Mouse (Mus musculus) thymus, adult 2 months (tissue): Measurements from ENCODE around the gene Park7. TPM values are rescaled to one million over a fixed set of nuclear protein-coding genes. Genes with fewer than 3 reads are reported as not detected.
A peak's percentile ranks its signal among the peaks of the same experiment; 100 is the strongest.

ENCODE experiments used
- DNase-seq: peaks from one replicate; pipeline ENCODE4 v3.0.0; 2021
- H3K27ac ChIP-seq: fragments of 200-500 bp; 2 replicates; pipeline ENCODE4 v1.5.1; 2012; ENCODE audit warnings: low read length, control low read depth; ENCODE audit not compliant: control insufficient read depth, insufficient read depth
- H3K27me3 ChIP-seq: fragments of 200-500 bp; 2 replicates; pipeline ENCODE4 v1.6.1; 2012; ENCODE audit warnings: mild to moderate bottlenecking, low read length, moderate library complexity, mixed read lengths; ENCODE audit not compliant: control insufficient read depth, insufficient read depth
- H3K36me3 ChIP-seq: fragments of 200-500 bp; 2 replicates; pipeline ENCODE4 v1.6.1; 2012; ENCODE audit warnings: mild to moderate bottlenecking, low read length, moderate library complexity; ENCODE audit not compliant: control insufficient read depth, insufficient read depth
- H3K4me1 ChIP-seq: fragments of 200-500 bp; replicated peaks from 2 replicates; pipeline ENCODE4 v1.6.1; 2012; ENCODE audit warnings: low read length; ENCODE audit not compliant: control insufficient read depth, insufficient read depth
- H3K4me3 ChIP-seq: fragments of 200-500 bp; 2 replicates; pipeline ENCODE4 v1.5.1; 2012; ENCODE audit warnings: mild to moderate bottlenecking, low read length, control low read depth, moderate library complexity; ENCODE audit not compliant: control insufficient read depth, insufficient read depth
- CTCF ChIP-seq: fragments of 200-500 bp; IDR thresholded peaks from 2 replicates; pipeline ENCODE4 v1.5.1; 2012; ENCODE audit warnings: mild to moderate bottlenecking, control low read depth, low read length, moderate library complexity, borderline replicate concordance; ENCODE audit not compliant: control insufficient read depth, poor library complexity, insufficient read depth; ENCODE audit errors: extremely low read depth
- POLR2A ChIP-seq: fragments of 200-500 bp; IDR thresholded peaks from 2 replicates; pipeline ENCODE4 v1.6.1; 2012; ENCODE audit warnings: mild to moderate bottlenecking, low read length, control low read depth, moderate library complexity; ENCODE audit not compliant: control insufficient read depth, poor library complexity, insufficient read depth; ENCODE audit errors: extremely low read depth
- WGBS: fragments of 180-500 bp; shearing (Covaris S2); methylation state at CpG from one replicate; pipeline ENCODE4 v1.1.7; 2018; 5-methylcytosine and 5-hydroxymethylcytosine counted together
- polyA plus RNA-seq: library from polyadenylated mRNA; depleted of rRNA; stranded (reverse); fragments of >200 nt; gene quantifications from 2 replicates; pipeline ENCODE4 v1.2.3, GENCODE M21; 2012

Gene Park7
- polyA plus RNA-seq, 1 experiment: 138 TPM

GRCm38 (mm10) chr4:150866494-150866893, 47.7 kb downstream of the Park7 start:
- 98% methylated on average over 10 of the region's 12 CpGs for WGBS
- Histone ChIP-seq H3K36me3 (peaks cover 19% of the 10 kb centered on the region), H3K4me1 (no peaks in the 10 kb centered on the region; the same call in 1 of the 2 replicates), H3K4me3 (no peak overlapping the region), H3K27ac (no peak overlapping the region), H3K27me3 (no peaks in the 10 kb centered on the region)
- TF ChIP-seq POLR2A: no peak
- no peak for TF ChIP-seq CTCF
- no peak for DNase-seq

- H3K36me3 ChIP-seq: peaks cover 19% of the 10 kb centered on the region
- WGBS: 91% methylated on average over 11 of the region's 11 CpGs
- TF ChIP-seq POLR2A: no peak
- TF ChIP-seq CTCF: no peak
- DNase-seq: no peak
- H3K27me3 ChIP-seq: no peaks in the 10 kb centered on the region
- no peak overlapping the region for H3K27ac ChIP-seq
- no peak overlapping the region for H3K4me3 ChIP-seq
- no peaks in the 10 kb centered on the region; the same call in 1 of the 2 replicates for H3K4me1 ChIP-seq
These were observed 48.2 kb downstream of the Park7 start for GRCm38 (mm10) chr4:150866069-150866468.

- peak; percentile 16 for DNase-seq
- peaks cover 19% of the 10 kb centered on the region for H3K36me3 ChIP-seq
- TF ChIP-seq POLR2A: no peak
- H3K4me1 ChIP-seq: no peaks in the 10 kb centered on the region; the same call in 1 of the 2 replicates
- no peaks in the 10 kb centered on the region for H3K27me3 ChIP-seq
- H3K27ac ChIP-seq: no peak overlapping the region
- no peak overlapping the region for H3K4me3 ChIP-seq
These were observed 48.9 kb downstream of the Park7 start for GRCm38 (mm10) chr4:150865371-150865770.

GRCm38 (mm10) chr4:150862626-150863375, 51.4 kb downstream of the Park7 start:
- Histone ChIP-seq H3K27me3 (no peaks in the 10 kb centered on the region), H3K4me3 (no peak overlapping the region), H3K27ac (no peak overlapping the region), H3K36me3 (peaks cover 15% of the 10 kb centered on the region), H3K4me1 (no peaks in the 10 kb centered on the region)
- DNase-seq: no peak
- TF ChIP-seq CTCF: no peak
- TF ChIP-seq POLR2A: no peak
- WGBS: 78% methylated on average over 8 of the region's 8 CpGs

- peaks cover 2% of the 10 kb centered on the region for H3K36me3 ChIP-seq
- TF ChIP-seq CTCF (no peak), POLR2A (no peak)
- H3K4me3 ChIP-seq: no peak overlapping the region
- H3K27ac ChIP-seq: no peak overlapping the region
- H3K27me3 ChIP-seq: no peaks in the 10 kb centered on the region
- DNase-seq: no peak
- H3K4me1 ChIP-seq: no peaks in the 10 kb centered on the region
- WGBS: 99% methylated on average over 2 of the region's 2 CpGs
These were observed 53.1 kb downstream of the Park7 start for GRCm38 (mm10) chr4:150861161-150861560.

- no peak overlapping the region for H3K27ac ChIP-seq
- no peaks in the 10 kb centered on the region; the same call in 1 of the 2 replicates for H3K36me3 ChIP-seq
- no peak for TF ChIP-seq CTCF
- no peak for TF ChIP-seq POLR2A
- H3K27me3 ChIP-seq: no peaks in the 10 kb centered on the region
- WGBS: 51% methylated on average over 4 of the region's 4 CpGs
- DNase-seq: no peak
- no peak overlapping the region for H3K4me3 ChIP-seq
- no peaks in the 10 kb centered on the region for H3K4me1 ChIP-seq
These were observed 53.7 kb downstream of the Park7 start for GRCm38 (mm10) chr4:150860526-150860925.

- DNase-seq: no peak
- peaks cover 2% of the 10 kb centered on the region; the same call in 1 of the 2 replicates for H3K4me1 ChIP-seq
- TF ChIP-seq POLR2A (no peak), CTCF (no peak)
- no peak overlapping the region for H3K27ac ChIP-seq
- no peaks in the 10 kb centered on the region for H3K27me3 ChIP-seq
- H3K36me3 ChIP-seq: no peaks in the 10 kb centered on the region
- WGBS: under 1% methylated on average over 33 of the region's 43 CpGs
- peak overlapping the region; percentile 63 for H3K4me3 ChIP-seq
These were observed 58.9 kb downstream of the Park7 start for GRCm38 (mm10) chr4:150855346-150855745.
